Mouse (Mus musculus): ENCODE measurements at regions not wholly inside any gene's neighbourhood (a gene's known extent, or its start where the extent isn't known, plus 50 kb on each side); places are given as distances from the start of the nearest gene placed in this dataset.
A peak's percentile ranks its signal among the peaks of the same experiment; 100 is the strongest.

DNA sequence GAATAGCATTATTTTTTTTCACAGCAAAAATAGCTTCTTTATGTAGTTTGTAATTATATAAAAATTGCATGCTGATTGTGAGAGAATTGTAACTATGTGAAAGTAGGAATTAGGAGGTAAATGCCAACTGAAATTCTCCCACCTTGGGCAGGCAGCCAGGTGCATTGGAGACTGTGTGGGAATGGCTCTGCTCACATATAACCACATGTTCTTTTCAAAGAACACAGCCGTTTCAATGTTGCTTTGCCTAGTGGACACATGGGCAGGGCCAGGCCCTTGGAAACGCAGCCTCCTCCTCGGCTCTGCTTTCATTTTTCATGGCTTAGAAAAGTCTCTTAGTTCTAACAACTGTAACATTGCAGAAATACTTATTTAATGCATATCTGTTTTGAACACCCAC, 913.8 kb downstream of the Zpld1 start:
- no peaks in the 10 kb centered on the region for H3K79me2 ChIP-seq (ENCODE audit: control insufficient read depth, insufficient read depth, low read length, poor library complexity)
- H3K36me3 ChIP-seq (ENCODE audit: control insufficient read depth in 1 of 2, insufficient read depth in 2 of 2, low read length in 2 of 2), result no peaks in the 10 kb centered on the region
- DNase-seq (ENCODE audit: low read depth, low spot score), result no peak
- H3K9ac ChIP-seq (ENCODE audit: control insufficient read depth, low read depth, low read length, poor library complexity, severe bottlenecking), result peak overlapping the region; percentile 42; the same call in 1 of the 2 replicates
- no peaks in the 10 kb centered on the region for H3K9me3 ChIP-seq (replicated peaks; ENCODE audit: insufficient read depth, low read length)
- no peak overlapping the region for H3K27ac ChIP-seq (ENCODE audit: control insufficient read depth, low read depth, low read length)
- no peaks in the 10 kb centered on the region for H3K27me3 ChIP-seq (ENCODE audit: control insufficient read depth in 1 of 2, insufficient read depth in 2 of 2, low read length in 2 of 2)
- peak overlapping the region; percentile 47 to 68 for H3K4me3 ChIP-seq (ENCODE audit: control insufficient read depth in 1 of 2, insufficient read depth in 1 of 2, low read depth in 2 of 2, low read length in 2 of 2)
- no peaks in the 10 kb centered on the region; a peak in 1 of 4 replicates for H3K4me1 ChIP-seq (ENCODE audit: control insufficient read depth in 1 of 2, insufficient read depth in 2 of 2, low read length in 2 of 2)
- TF ChIP-seq CHD1 (IDR thresholded peaks at IDR 0.05; ENCODE audit: low read depth, low read length) (no peak), BHLHE40 (IDR thresholded peaks at IDR 0.05; ENCODE audit: borderline replicate concordance, low read depth, low read length) (no peak), USF1 (IDR thresholded peaks at IDR 0.05; ENCODE audit: low read depth, low read length) (no peak), ZNF384 (IDR thresholded peaks at IDR 0.05; ENCODE audit: low read depth, low read length) (no peak), CHD2 (IDR thresholded peaks at IDR 0.05; ENCODE audit: low read length) (no peak), SIN3A (IDR thresholded peaks at IDR 0.05; ENCODE audit: low read length) (no peak), ZMIZ1 (IDR thresholded peaks at IDR 0.05; ENCODE audit: low read depth, low read length) (no peak), NRF1 (IDR thresholded peaks at IDR 0.05; ENCODE audit: insufficient read depth, low read depth, low read length, poor library complexity, severe bottlenecking) (no peak), HCFC1 (IDR thresholded peaks at IDR 0.05; ENCODE audit: low read depth, low read length) (no peak), MEF2A (IDR thresholded peaks at IDR 0.05; ENCODE audit: extremely low read depth, insufficient replicate concordance, low read depth, low read length, poor library complexity, severe bottlenecking) (no peak), TCF12 (IDR thresholded peaks at IDR 0.05; ENCODE audit: low read depth, low read length) (no peak), MYC (IDR thresholded peaks at IDR 0.05; ENCODE audit: low read depth, low read length) (no peak), RCOR1 (IDR thresholded peaks at IDR 0.05; ENCODE audit: low read depth, low read length) (no peak), EP300 (IDR thresholded peaks at IDR 0.05; ENCODE audit: low read depth in 1 of 2, low read length in 2 of 2) (no peak), MYB (IDR thresholded peaks at IDR 0.05; ENCODE audit: low read depth, low read length) (no peak), MAX (IDR thresholded peaks at IDR 0.05; ENCODE audit: low read length) (no peak), ETS1 (IDR thresholded peaks at IDR 0.05; ENCODE audit: low read depth, low read length) (no peak), ELF1 (IDR thresholded peaks at IDR 0.05; ENCODE audit: low read depth, low read length) (no peak)

DNA sequence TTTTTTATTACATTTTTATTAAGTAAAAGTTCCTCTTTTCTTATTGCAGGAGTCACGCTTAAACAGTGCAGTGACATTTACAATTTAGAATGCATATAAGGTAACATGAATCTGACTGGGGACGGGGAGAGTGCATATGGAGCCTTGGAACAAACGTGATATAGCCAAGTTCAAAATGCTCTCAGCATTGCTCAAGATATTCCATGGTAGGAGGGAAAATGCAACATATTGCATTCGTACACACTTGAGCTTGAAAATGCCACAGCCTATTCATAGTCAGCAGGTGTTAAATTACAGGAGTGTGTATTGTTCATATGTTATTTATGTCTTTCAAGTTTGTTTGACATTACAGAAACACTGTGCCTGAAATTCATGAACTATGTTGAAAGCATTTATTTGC, 922.8 kb downstream of the Zpld1 start:
- Histone ChIP-seq H3K27ac (ENCODE audit: control insufficient read depth, low read depth, low read length) (no peak overlapping the region), H3K4me1 (ENCODE audit: control insufficient read depth in 1 of 2, insufficient read depth in 2 of 2, low read length in 2 of 2) (no peaks in the 10 kb centered on the region), H3K27me3 (ENCODE audit: control insufficient read depth in 1 of 2, insufficient read depth in 2 of 2, low read length in 2 of 2) (no peaks in the 10 kb centered on the region), H3K36me3 (ENCODE audit: control insufficient read depth in 1 of 2, insufficient read depth in 2 of 2, low read length in 2 of 2) (no peaks in the 10 kb centered on the region), H3K4me3 (ENCODE audit: control insufficient read depth in 1 of 2, insufficient read depth in 1 of 2, low read depth in 2 of 2, low read length in 2 of 2) (no peak overlapping the region), H3K9ac (ENCODE audit: control insufficient read depth, low read depth, low read length, poor library complexity, severe bottlenecking) (no peak overlapping the region), H3K79me2 (ENCODE audit: control insufficient read depth, insufficient read depth, low read length, poor library complexity) (no peaks in the 10 kb centered on the region), H3K9me3 (replicated peaks; ENCODE audit: insufficient read depth, low read length) (no peaks in the 10 kb centered on the region)
- no peak for DNase-seq (ENCODE audit: low read depth, low spot score)
- TF ChIP-seq HCFC1 (IDR thresholded peaks at IDR 0.05; ENCODE audit: low read depth, low read length) (no peak), ZMIZ1 (IDR thresholded peaks at IDR 0.05; ENCODE audit: low read depth, low read length) (no peak), USF2 (IDR thresholded peaks at IDR 0.05; ENCODE audit: borderline replicate concordance in 1 of 2, insufficient read depth in 1 of 2, low read depth in 1 of 2, low read length in 2 of 2) (no peak), CHD1 (IDR thresholded peaks at IDR 0.05; ENCODE audit: low read depth, low read length) (no peak), EP300 (IDR thresholded peaks at IDR 0.05; ENCODE audit: low read depth in 1 of 2, low read length in 2 of 2) (no peak), MAZ (IDR thresholded peaks at IDR 0.05; ENCODE audit: low read depth, low read length) (no peak), MYC (IDR thresholded peaks at IDR 0.05; ENCODE audit: low read depth, low read length) (no peak), TBP (IDR thresholded peaks at IDR 0.05; ENCODE audit: low read depth, low read length) (no peak)
